Mouse (Mus musculus): ENCODE measurements around the gene Fgf2.

DNA sequence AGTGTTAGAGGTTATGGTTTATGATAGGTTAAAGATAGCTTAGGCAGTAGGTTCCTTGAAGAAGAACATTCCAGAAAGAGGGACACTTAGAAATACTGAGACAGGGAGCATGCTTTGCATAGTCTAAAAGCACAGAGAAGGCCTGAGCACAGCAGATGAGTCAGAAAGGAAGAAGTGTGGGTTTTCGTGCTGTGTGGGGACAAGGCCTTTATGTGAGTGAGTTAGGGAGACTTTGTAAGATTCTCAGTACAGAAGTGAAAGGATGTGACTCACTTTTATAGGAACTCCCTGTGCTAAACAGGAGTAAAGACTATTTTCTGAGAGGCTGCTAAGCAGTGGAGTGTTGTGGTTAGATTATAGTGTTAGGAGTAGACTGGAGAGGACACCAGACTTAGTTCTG is 34.8 kb upstream of the Fgf2 start:
- no peak for TF ChIP-seq TAL1 (IDR thresholded peaks at IDR 0.05; ENCODE audit: low read length)
- no peak for TF ChIP-seq GATA1 (IDR thresholded peaks at IDR 0.05; ENCODE audit: low read length)
